Mouse (Mus musculus) c-Kit-positive CD71-positive TER-119-positive erythroid progenitor cells, embryonic 14.5 days (primary cell): ENCODE data around the gene Ptges2.
A peak's percentile ranks its signal among the peaks of the same experiment; 100 is the strongest.
"Not testable (repeated sequence)": the region's sequence is repeated elsewhere in the genome, so short reads cannot be mapped to it uniquely, and the experiment has no call there.

Experiments
- DNase-seq: peaks from one replicate; pipeline ENCODE4 v3.0.0-alpha.2; 2013; ENCODE audit warnings: low spot score

Gene Ptges2

GRCm38 (mm10) chr2:32395484-32395945, at the start of gene Ptges2:
Gene Ptges2 (plus strand): TSS chr2:32395896.
- DNase-seq: peak; percentile 93

- DNase-seq: no peak
These were observed 48.7 kb upstream of the Ptges2 start for GRCm38 (mm10) chr2:32347019-32347418.

GRCm38 (mm10) chr2:32348311-32348710, 47.4 kb upstream of the Ptges2 start:
- DNase-seq: no peak

GRCm38 (mm10) chr2:32349625-32350255, 46.0 kb upstream of the Ptges2 start:
- no peak for DNase-seq

- DNase-seq: no peak
These were observed 45.1 kb upstream of the Ptges2 start for GRCm38 (mm10) chr2:32350471-32351051.

- DNase-seq: no peak
These were observed 44.2 kb upstream of the Ptges2 start for GRCm38 (mm10) chr2:32351471-32351961.

GRCm38 (mm10) chr2:32352151-32353006, 43.3 kb upstream of the Ptges2 start, which contains the start of gene Ciz1:
Gene Ciz1 (plus strand): TSS chr2:32352327.
- no peak for DNase-seq

- DNase-seq: peak; percentile 75
These were observed 42.6 kb upstream of the Ptges2 start, which contains the start of gene Dnm1 for GRCm38 (mm10) chr2:32353007-32353542. Gene Dnm1 (minus strand): TSS chr2:32353338.

- no peak for DNase-seq
These were observed 41.9 kb upstream of the Ptges2 start for GRCm38 (mm10) chr2:32353836-32354235.

GRCm38 (mm10) chr2:32354336-32354895, 41.3 kb upstream of the Ptges2 start:
- no peak for DNase-seq

- DNase-seq: no peak
These were observed 39.5 kb upstream of the Ptges2 start for GRCm38 (mm10) chr2:32356216-32356615.

- DNase-seq: no peak
These were observed 38.0 kb upstream of the Ptges2 start for GRCm38 (mm10) chr2:32357710-32358109.

- DNase-seq: no peak
These were observed 37.3 kb upstream of the Ptges2 start for GRCm38 (mm10) chr2:32358381-32358780.

GRCm38 (mm10) chr2:32360741-32361140, 35.0 kb upstream of the Ptges2 start:
- peak; percentile 79 for DNase-seq

GRCm38 (mm10) chr2:32361437-32361836, 34.3 kb upstream of the Ptges2 start:
- peak; percentile 79 for DNase-seq

- not testable (repeated sequence) for DNase-seq
These were observed 33.4 kb upstream of the Ptges2 start for GRCm38 (mm10) chr2:32362274-32362673.

GRCm38 (mm10) chr2:32362817-32363340, 32.8 kb upstream of the Ptges2 start:
- peak; percentile 82 for DNase-seq

- peak; percentile 52 for DNase-seq
These were observed 32.2 kb upstream of the Ptges2 start for GRCm38 (mm10) chr2:32363376-32364106.

GRCm38 (mm10) chr2:32364121-32364520, 31.6 kb upstream of the Ptges2 start:
- no peak for DNase-seq

- DNase-seq: no peak
These were observed 28.4 kb upstream of the Ptges2 start for GRCm38 (mm10) chr2:32367315-32367714.

GRCm38 (mm10) chr2:32374191-32374590, 21.5 kb upstream of the Ptges2 start:
- no peak for DNase-seq
